Mouse (Mus musculus) gastrocnemius, adult 2 months (tissue): Measurements from ENCODE around the gene Gamt. TPM values are rescaled to one million over a fixed set of nuclear protein-coding genes. Genes with fewer than 3 reads are reported as not detected.

ENCODE experiments used
- DNase-seq: peaks from one replicate; pipeline ENCODE4 v3.0.0; 2022
- H3K27ac ChIP-seq: fragments of 200-600 bp; 2 replicates; pipeline ENCODE4 v1.8.1; 2022; ENCODE audit warnings: mild to moderate bottlenecking
- H3K4me3 ChIP-seq: fragments of 200-600 bp; 2 replicates; pipeline ENCODE4 v1.8.1; 2022; ENCODE audit warnings: mild to moderate bottlenecking, moderate library complexity
- CTCF ChIP-seq: fragments of 200-600 bp; IDR thresholded peaks from 2 replicates; pipeline ENCODE4 v1.8.1; 2022; ENCODE audit warnings: antibody characterized with exemption, mild to moderate bottlenecking, moderate library complexity
- intact Hi-C: fragments of 180-260 bp; cut with DNase I; formaldehyde crosslinking; loops from one replicate; pipeline ENCODE4 v1.15.1; 2025
- long read RNA-seq, 2 experiments: library from polyadenylated mRNA; stranded (forward); transcript quantifications; one replicate each; pipeline ENCODE4 v2.0.0; 2021
- total RNA-seq, 2 experiments: library from RNA; stranded (reverse); gene quantifications; 2 replicates each; pipeline ENCODE4 v1.2.3; 2021

The Gamt gene
- 10 to 100 TPM; 14.0 to 28.5 TPM for total RNA-seq
- long read RNA-seq, experiment 1, transcript Gamt-202 (6 exons, 988 nt), result major isoform, 9 of 13 reads
- long read RNA-seq, experiment 1, partial matches to known transcripts, result 1 of 13 reads
- long read RNA-seq, experiment 1, other reads (novel, unspliced or antisense), result 2 of 13 reads
- long read RNA-seq, experiment 2, transcript Gamt-202 (6 exons, 988 nt), result major isoform, 9 of 18 reads
- long read RNA-seq, experiment 2, partial matches to known transcripts, result 7 of 18 reads
- long read RNA-seq, experiment 2, other reads (novel, unspliced or antisense), result 2 of 18 reads

DNA sequence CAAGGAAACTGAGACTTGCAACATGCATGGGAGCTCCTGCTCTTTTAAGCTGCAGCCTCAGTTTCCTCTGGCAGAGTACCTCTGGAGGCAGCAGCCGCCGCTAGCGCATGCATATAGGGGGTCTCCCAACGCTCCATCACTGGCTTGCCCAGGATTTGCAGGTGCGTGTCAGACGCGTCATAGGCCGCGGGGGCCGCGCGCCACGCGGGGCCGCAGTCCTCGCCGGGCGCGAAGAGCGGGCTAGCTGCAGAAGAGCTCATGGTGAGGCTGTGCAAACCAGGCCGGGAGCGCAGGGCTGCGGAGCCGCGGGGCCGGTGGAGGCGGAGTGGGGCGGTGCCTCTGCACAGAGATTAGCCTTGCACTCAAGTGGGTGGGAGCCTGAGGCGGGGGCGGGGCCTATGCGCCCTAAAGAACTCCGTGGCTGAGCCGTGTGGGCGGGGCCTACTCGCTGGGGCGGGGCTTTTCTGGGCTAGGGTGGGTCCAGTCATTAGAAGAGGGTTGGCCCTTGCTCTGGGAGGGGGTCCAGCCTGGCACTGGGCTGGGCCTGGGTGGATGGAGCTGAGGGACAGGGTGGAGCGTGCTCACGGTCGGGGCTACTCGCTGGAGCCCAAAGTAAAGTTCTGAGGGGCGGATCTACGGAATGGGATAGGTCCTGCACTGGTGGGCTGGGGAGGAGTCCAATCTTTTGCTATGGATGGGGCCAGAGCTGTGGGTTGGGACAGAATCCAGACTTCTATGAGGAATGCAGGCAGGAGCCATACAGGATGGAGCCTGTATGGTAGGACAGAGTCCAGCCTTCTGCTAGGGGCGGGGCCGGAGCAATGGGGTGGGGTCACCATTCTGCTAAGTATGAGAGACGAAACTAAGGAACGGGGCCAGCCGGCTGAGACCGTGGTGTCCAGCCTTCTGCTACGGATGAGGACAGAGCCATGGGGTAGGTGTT lies at the start of gene Gamt, which contains the start of gene Dazap1:
TSS of gene Gamt (minus strand) at position 371 of the 943 bp plus-strand sequence.
TSS of gene Dazap1 (plus strand) at position 845 of the 943 bp plus-strand sequence.
- Histone ChIP-seq H3K4me3 (peak within 1 kb of the TSS; percentile 87), H3K27ac (peak within 1 kb of the TSS; percentile 97)
- no peak for TF ChIP-seq CTCF
- peak; percentile 98 for DNase-seq
- intact Hi-C loops, result loop anchor here (5.0 kb wide), 1 partner anchor 416 kb away; the partner anchor contains the start of gene Mknk2

DNA sequence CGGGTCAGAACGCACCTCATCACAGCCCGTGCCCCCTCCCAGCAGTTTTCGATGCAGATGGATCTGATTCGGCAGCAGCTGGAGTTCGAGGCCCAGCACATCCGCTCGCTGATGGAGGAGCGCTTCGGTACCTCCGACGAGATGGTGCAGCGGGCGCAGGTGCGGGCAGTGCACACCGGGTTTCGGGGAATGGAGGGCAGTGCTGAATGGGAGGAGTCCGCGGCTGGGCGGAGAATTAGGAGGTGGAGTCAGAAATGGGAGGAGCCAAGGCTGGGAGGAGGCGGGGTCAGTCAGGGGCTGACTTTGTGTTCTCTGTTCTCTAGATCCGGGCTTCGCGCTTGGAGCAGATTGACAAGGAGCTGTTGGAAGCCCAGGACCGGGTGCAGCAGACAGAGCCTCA lies 44.0 kb upstream of the Gamt start:
- H3K4me3 ChIP-seq, result 0 out of 2 replicates have a peak overlapping the region, but pooled peaks have one; percentile 17
- no peak for DNase-seq
- intact Hi-C loops, result no loop called here
- no peak for TF ChIP-seq CTCF
- H3K27ac ChIP-seq, result no peak overlapping the region

- no peak for TF ChIP-seq CTCF
- Histone ChIP-seq H3K4me3 (no peak overlapping the region), H3K27ac (no peak overlapping the region)
- intact Hi-C loops, result no loop called here
- no peak for DNase-seq
Measured at GRCm38 (mm10) chr10:80304458-80304857, 43.6 kb upstream of the Gamt start.

GRCm38 (mm10) chr10:80302471-80302881 lies 41.7 kb upstream of the Gamt start:
- peak; percentile 90 for DNase-seq
- intact Hi-C loops, result no loop called here
- Histone ChIP-seq H3K27ac (peak overlapping the region; percentile 75), H3K4me3 (peak overlapping the region; percentile 49)
- TF ChIP-seq CTCF, result peak; percentile 9; the same call in 1 of the 2 replicates

GRCm38 (mm10) chr10:80302082-80302355 lies 41.2 kb upstream of the Gamt start:
- no peak for DNase-seq
- intact Hi-C loops, result no loop called here
- no peak for TF ChIP-seq CTCF
- Histone ChIP-seq H3K4me3 (peak overlapping the region; percentile 49), H3K27ac (peak overlapping the region; percentile 75)

DNA sequence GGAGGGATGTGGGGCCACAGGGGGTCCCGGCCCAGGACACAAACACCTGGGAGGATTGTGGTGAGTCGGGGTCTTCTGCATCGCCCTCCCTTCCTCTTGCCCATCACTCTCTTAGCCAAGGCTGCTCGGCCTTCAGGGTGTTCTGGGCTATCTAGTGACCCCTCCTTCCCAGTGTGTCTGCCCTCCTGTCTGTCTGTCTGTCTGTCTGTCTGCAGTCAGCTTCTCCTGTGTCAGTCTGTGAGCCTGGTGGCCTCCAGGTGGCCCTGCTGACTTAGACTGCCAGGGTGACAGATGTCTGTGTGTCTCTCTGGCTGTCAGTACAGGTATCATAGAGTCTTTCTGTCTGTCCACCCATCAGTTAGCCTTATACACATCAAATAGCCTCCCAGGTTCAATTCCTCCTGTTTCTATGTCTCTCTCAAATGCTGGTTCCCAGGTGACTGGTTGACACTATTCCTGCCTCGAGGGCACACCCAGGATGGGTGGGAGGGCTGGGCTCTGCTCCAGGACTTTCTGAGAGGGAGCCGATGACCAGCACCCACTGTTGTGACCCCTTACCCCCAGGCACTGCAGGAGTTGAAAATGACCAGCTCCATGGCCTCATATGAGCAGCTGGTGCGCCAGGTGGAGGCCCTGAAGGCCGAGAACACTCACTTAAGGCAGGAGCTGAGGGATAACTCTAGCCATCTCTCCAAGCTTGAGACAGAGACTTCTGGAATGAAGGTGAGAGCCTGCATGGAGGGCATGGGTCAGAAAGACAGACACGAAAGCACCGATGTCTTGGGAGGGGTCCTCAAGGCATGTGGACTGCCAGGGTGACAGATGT lies 40.7 kb upstream of the Gamt start:
- no peak for TF ChIP-seq CTCF
- intact Hi-C loops, result no loop called here
- no peak for DNase-seq
- H3K27ac ChIP-seq, result peak overlapping the region; percentile 75
- peak overlapping the region; percentile 49 for H3K4me3 ChIP-seq

DNA sequence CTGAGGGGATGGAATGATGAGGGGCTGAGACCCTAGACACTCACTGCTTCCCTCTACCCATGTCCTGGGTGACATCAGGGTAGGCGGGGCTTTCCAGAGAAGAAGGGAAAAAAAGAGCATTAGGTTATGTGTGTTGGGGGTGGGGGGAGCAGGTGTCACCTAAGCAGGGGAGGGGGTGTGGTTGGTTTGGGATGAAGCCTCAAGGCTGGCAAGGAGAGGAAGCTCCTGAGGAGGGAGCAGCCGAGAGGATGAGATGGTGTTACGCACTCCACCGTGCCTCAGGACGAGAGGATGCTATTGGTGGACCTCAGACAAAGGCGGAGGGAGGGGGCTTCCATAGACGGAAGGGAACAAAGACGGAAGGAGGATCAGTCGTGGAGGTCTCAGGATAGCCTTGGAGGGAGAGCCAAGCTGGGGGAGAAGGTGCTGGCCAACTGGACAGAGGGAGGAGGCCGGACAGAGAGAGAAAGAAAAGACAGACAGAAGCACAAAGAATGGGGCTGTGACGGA lies 39.9 kb upstream of the Gamt start:
- intact Hi-C loops, result no loop called here
- no peak for TF ChIP-seq CTCF
- Histone ChIP-seq H3K27ac (peak overlapping the region; percentile 75; the same call in 1 of the 2 replicates), H3K4me3 (no peak overlapping the region)
- no peak for DNase-seq

DNA sequence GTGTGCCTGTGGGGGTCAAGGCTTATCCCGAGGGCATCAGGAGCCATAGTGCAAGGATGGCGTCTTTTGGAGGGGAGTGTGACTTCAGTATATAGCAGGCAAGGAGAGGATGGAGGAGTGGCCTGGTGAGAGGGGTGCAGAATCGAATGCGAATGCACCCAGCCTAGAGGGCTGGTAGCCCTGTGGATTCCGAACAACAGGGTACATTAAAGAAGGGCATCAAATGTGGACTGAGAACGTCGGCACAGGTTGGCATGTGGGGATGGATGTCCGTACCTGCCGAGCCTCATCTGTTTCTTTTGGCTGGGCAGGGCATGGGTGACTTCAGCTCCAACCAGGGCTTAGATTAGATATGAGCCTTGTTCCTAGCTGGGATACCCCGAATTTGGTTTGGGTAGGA lies 39.0 kb upstream of the Gamt start:
- H3K27ac ChIP-seq, result no peak overlapping the region
- no peak for DNase-seq
- TF ChIP-seq CTCF, result no peak
- no peak overlapping the region for H3K4me3 ChIP-seq
- intact Hi-C loops, result no loop called here

DNA sequence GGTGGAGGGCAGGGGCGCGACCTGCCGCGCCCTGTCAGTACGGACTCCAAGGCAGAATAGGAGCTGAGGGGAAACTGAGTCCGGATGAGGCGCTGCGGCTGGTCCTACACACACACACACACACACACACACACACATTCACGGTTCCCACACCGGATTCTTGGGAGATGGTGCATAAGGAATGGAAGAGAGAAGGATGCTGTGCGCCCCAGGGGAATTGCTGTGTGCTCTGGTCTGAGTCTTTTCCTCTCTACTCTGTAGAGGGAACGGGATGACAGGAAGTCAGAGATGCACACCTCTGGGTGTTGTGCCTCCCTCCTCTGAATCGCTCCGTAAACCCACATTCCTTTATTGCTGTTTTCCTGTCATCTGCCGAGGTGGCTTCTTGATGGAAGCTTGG lies 38.5 kb upstream of the Gamt start:
- intact Hi-C loops, result no loop called here
- no peak for DNase-seq
- TF ChIP-seq CTCF, result no peak
- Histone ChIP-seq H3K4me3 (peak overlapping the region; percentile 36; the same call in 1 of the 2 replicates), H3K27ac (no peak overlapping the region)

DNA sequence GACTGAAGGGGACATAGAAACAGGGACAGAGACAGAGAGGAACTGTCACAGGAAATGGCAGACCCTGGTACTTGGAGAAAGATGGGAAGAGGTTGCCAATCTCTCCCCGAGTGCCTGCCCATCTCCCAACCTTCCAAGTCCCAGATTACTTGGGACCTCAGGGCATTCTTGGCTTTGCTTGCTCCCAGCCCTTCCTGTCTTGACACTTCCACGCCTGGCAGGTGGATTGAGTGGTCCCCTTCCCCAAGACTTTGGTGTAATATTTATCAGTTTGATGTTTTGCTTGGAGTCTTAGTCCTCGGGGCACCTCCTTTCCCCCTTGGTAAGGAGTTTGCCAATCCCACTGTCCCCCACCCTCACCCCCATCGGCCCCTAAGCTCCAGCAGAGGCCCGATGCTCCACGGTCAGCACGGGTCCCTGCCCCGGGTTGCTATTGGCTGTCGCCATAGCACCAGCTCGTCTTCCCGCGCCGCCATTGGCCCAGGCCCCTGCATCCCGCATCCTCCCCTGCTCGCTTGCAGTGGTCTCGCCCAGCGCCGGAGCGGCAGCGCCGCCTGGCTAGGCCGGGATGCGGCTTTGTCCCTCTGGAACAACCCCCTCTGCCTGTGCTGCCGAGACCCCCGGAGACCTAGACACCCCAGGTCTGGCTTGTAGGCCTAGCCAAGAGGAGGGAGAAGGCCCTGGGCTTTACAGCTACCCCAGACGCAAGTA lies 37.9 kb upstream of the Gamt start:
- peak; percentile 53 for DNase-seq
- TF ChIP-seq CTCF, result no peak
- H3K27ac ChIP-seq, result no peak overlapping the region
- intact Hi-C loops, result no loop called here
- H3K4me3 ChIP-seq, result peak overlapping the region; percentile 36; the same call in 1 of the 2 replicates

GRCm38 (mm10) chr10:80297526-80298133 lies 36.8 kb upstream of the Gamt start:
- intact Hi-C loops, result no loop called here
- TF ChIP-seq CTCF, result no peak

More at GRCm38 (mm10) chr10:80297526-80298133, 36.8 kb upstream of the Gamt start:
- Histone ChIP-seq H3K27ac (no peak overlapping the region), H3K4me3 (no peak overlapping the region)
- DNase-seq, result no peak
